Mouse (Mus musculus) brain, embryonic 18.5 days (tissue): Measurements from ENCODE around the gene Olfr517.

Experiments
- DNase-seq: peaks from one replicate; pipeline ENCODE4 v3.0.0-alpha.2; 2012; ENCODE audit warnings: low read depth, low spot score

Gene Olfr517

GRCm38 (mm10) chr7:108872279-108872678 is at the start of gene Olfr517:
Gene Olfr517, minus strand, starts transcription at chr7:108872379.
- no peak for DNase-seq

GRCm38 (mm10) chr7:108903969-108904368 is 31.8 kb upstream of the Olfr517 start:
- no peak for DNase-seq

GRCm38 (mm10) chr7:108894320-108894719 is 22.1 kb upstream of the Olfr517 start, which contains the start of gene Olfr519:
Gene Olfr519, minus strand, starts transcription at chr7:108894420.
- no peak for DNase-seq

- DNase-seq: no peak
These were observed 12.7 kb upstream of the Olfr517 start, which contains the start of gene Olfr518 for GRCm38 (mm10) chr7:108884906-108885305. Gene Olfr518, minus strand, starts transcription at chr7:108885006.

GRCm38 (mm10) chr7:108850429-108850828 is 21.8 kb downstream of the Olfr517 start, which contains the start of gene Olfr516:
Gene Olfr516, minus strand, starts transcription at chr7:108850529.
- DNase-seq: no peak

- DNase-seq: no peak
These were observed 46.3 kb downstream of the Olfr517 start, which contains the start of gene Olfr514 for GRCm38 (mm10) chr7:108825897-108826296. Gene Olfr514, minus strand, starts transcription at chr7:108825997.
